Comparison of ENCODE assay signal across 25 mouse cellular contexts in genomic region chr19:49267864-49268480, GRCm38 (mm10).
DNase-seq lines count a peak whose midpoint lies in the region; ATAC-seq and TF ChIP-seq lines count a peak whose summit lies in the region.
"Had no signal": no experiment of that assay in that cellular context is flagged by ENCODE, and none has a peak within 500 bp of the region (broad histone marks: within the 10 kb centered on the region; RNA-seq: fewer than 3 reads in every experiment).

No protein-coding gene starts in this region.

- no peaks in the 10 kb centered on the region for H3K36me3 ChIP-seq in heart, embryonic 13.5 days
- H3K36me3 ChIP-seq in heart, embryonic 10.5 days, result no peaks in the 10 kb centered on the region
- H3K36me3 ChIP-seq in kidney, postnatal 0 days (ENCODE audit: insufficient read depth, low read length), result no peaks in the 10 kb centered on the region
- no peaks in the 10 kb centered on the region for H3K36me3 ChIP-seq in kidney, adult 2 months (ENCODE audit: control insufficient read depth, insufficient read depth, low read length)
- no peaks in the 10 kb centered on the region for H3K36me3 ChIP-seq in stomach, embryonic 14.5 days (ENCODE audit: control insufficient read depth, insufficient read depth, low read length)
- no peaks in the 10 kb centered on the region for H3K36me3 ChIP-seq in stomach, postnatal 0 days (ENCODE audit: control insufficient read depth, insufficient read depth, low read length)
- no peaks in the 10 kb centered on the region for H3K36me3 ChIP-seq in stomach, embryonic 16.5 days (ENCODE audit: control insufficient read depth, insufficient read depth, low read length)
- H3K36me3 ChIP-seq: forebrain, embryonic 12.5 days; hindbrain, embryonic 10.5 days; hindbrain, embryonic 15.5 days; limb, embryonic 13.5 days; liver, embryonic 13.5 days; midbrain, embryonic 13.5 days; neural tube, embryonic 13.5 days had no signal

- no peak for TF ChIP-seq EP300 in stomach, postnatal 0 days (optimal IDR thresholded peaks at IDR 0.05)

- no peak overlapping the region for H3K4me2 ChIP-seq in heart, embryonic 13.5 days
- H3K4me2 ChIP-seq in kidney, postnatal 0 days (ENCODE audit: low read length), result no peak overlapping the region
- no peak overlapping the region for H3K4me2 ChIP-seq in stomach, embryonic 14.5 days (replicated peaks; ENCODE audit: low read depth, low read length)
- no peak overlapping the region for H3K4me2 ChIP-seq in stomach, postnatal 0 days (replicated peaks; ENCODE audit: low read depth)
- H3K4me2 ChIP-seq in stomach, embryonic 16.5 days (ENCODE audit: low read depth, low read length), result no peak overlapping the region
- H3K4me2 ChIP-seq: forebrain, embryonic 12.5 days; hindbrain, embryonic 15.5 days; limb, embryonic 13.5 days; liver, embryonic 13.5 days; midbrain, embryonic 13.5 days; neural tube, embryonic 13.5 days had no signal

- no peak overlapping the region for H3K9ac ChIP-seq in heart, embryonic 13.5 days
- no peak overlapping the region for H3K9ac ChIP-seq in kidney, postnatal 0 days (ENCODE audit: low read depth, low read length)
- H3K9ac ChIP-seq in stomach, embryonic 14.5 days (replicated peaks; ENCODE audit: low read depth, low read length), result no peak overlapping the region
- H3K9ac ChIP-seq in stomach, postnatal 0 days (ENCODE audit: low read length), result no peak overlapping the region
- no peak overlapping the region for H3K9ac ChIP-seq in stomach, embryonic 16.5 days (ENCODE audit: low read length)
- H3K9ac ChIP-seq: forebrain, embryonic 12.5 days; forebrain, postnatal 0 days; hindbrain, embryonic 15.5 days; limb, embryonic 13.5 days; liver, embryonic 13.5 days; midbrain, embryonic 13.5 days; neural tube, embryonic 13.5 days had no signal

- no peak for DNase-seq in heart, embryonic 10.5 days (ENCODE audit: low spot score)
- peak; percentile 3 for DNase-seq in kidney, postnatal 0 days (ENCODE audit: low spot score)
- DNase-seq in kidney, adult 2 months, result no peak
- no peak for DNase-seq in stomach, postnatal 0 days (ENCODE audit: low spot score)
- DNase-seq: adrenal gland, postnatal 36 days; cerebellum, adult 18-20 months; cerebellum, postnatal 10 days; forebrain, postnatal 0 days; kidney, adult 18-20 months; liver, embryonic 13.5 days; thymus, postnatal 14 days had no signal

- H3K9me3 ChIP-seq in heart, embryonic 13.5 days, result no peaks in the 10 kb centered on the region
- H3K9me3 ChIP-seq in heart, embryonic 10.5 days, result no peaks in the 10 kb centered on the region
- H3K9me3 ChIP-seq in kidney, postnatal 0 days (replicated peaks; ENCODE audit: low read length), result no peaks in the 10 kb centered on the region
- H3K9me3 ChIP-seq in stomach, embryonic 14.5 days (ENCODE audit: control insufficient read depth, low read depth, low read length), result no peaks in the 10 kb centered on the region
- H3K9me3 ChIP-seq in stomach, postnatal 0 days (ENCODE audit: control insufficient read depth, low read length), result no peaks in the 10 kb centered on the region
- no peaks in the 10 kb centered on the region for H3K9me3 ChIP-seq in stomach, embryonic 16.5 days (replicated peaks; ENCODE audit: control insufficient read depth, low read length)
- H3K9me3 ChIP-seq: forebrain, embryonic 12.5 days; hindbrain, embryonic 10.5 days; hindbrain, embryonic 15.5 days; limb, embryonic 13.5 days; liver, embryonic 13.5 days; midbrain, embryonic 13.5 days; neural tube, embryonic 13.5 days had no signal

- 0 out of 2 replicates have a peak, but pooled peaks cover 8% of the 10 kb centered on the region for H3K4me1 ChIP-seq in heart, embryonic 13.5 days
- no peaks in the 10 kb centered on the region for H3K4me1 ChIP-seq in heart, embryonic 10.5 days
- no peaks in the 10 kb centered on the region for H3K4me1 ChIP-seq in kidney, postnatal 0 days (replicated peaks; ENCODE audit: insufficient read depth, low read length)
- no peaks in the 10 kb centered on the region for H3K4me1 ChIP-seq in kidney, adult 2 months (ENCODE audit: control insufficient read depth, insufficient read depth, low read length)
- no peaks in the 10 kb centered on the region for H3K4me1 ChIP-seq in stomach, embryonic 14.5 days (ENCODE audit: control insufficient read depth, insufficient read depth, low read length)
- H3K4me1 ChIP-seq in stomach, postnatal 0 days (replicated peaks; ENCODE audit: control insufficient read depth, insufficient read depth), result no peaks in the 10 kb centered on the region
- no peaks in the 10 kb centered on the region for H3K4me1 ChIP-seq in stomach, embryonic 16.5 days (ENCODE audit: control insufficient read depth, insufficient read depth, low read length)
- H3K4me1 ChIP-seq: forebrain, embryonic 12.5 days; hindbrain, embryonic 10.5 days; hindbrain, embryonic 15.5 days; limb, embryonic 13.5 days; liver, embryonic 13.5 days had no signal

- no peak for ATAC-seq in heart, embryonic 13.5 days (ENCODE audit: extremely low read depth, insufficient number of reproducible peaks, low FRiP score, low TSS enrichment)
- ATAC-seq in kidney, postnatal 0 days (replicated peaks; ENCODE audit: low FRiP score, low read depth), result no peak
- no peak for ATAC-seq in stomach, embryonic 14.5 days (ENCODE audit: insufficient number of reproducible peaks, insufficient read depth, low FRiP score, low read depth)
- ATAC-seq in stomach, postnatal 0 days (ENCODE audit: low FRiP score, low TSS enrichment), result no peak
- peak; percentile 13; the same call in 1 of the 2 replicates for ATAC-seq in stomach, embryonic 16.5 days (ENCODE audit: insufficient read depth, low FRiP score)
- no peak for ATAC-seq in erythroid progenitor cell, adult 5-6 weeks (replicated peaks; ENCODE audit: low FRiP score, poor library complexity, severe bottlenecking)
- ATAC-seq: forebrain, postnatal 0 days; inflammation-experienced regulatory T-cells, adult 6 months; midbrain, embryonic 13.5 days had no signal

- WGBS in heart, embryonic 13.5 days, result 41% methylated on average over 8 of the region's 8 CpGs
- 56% methylated on average over 8 of the region's 8 CpGs for WGBS in heart, embryonic 10.5 days
- WGBS in kidney, postnatal 0 days, result 57% methylated on average over 8 of the region's 8 CpGs
- 60% methylated on average over 8 of the region's 8 CpGs for WGBS in kidney, adult 2 months
- WGBS in stomach, embryonic 14.5 days, result 39% methylated on average over 8 of the region's 8 CpGs
- 32% methylated on average over 8 of the region's 8 CpGs for WGBS in stomach, postnatal 0 days
- 28% methylated on average over 8 of the region's 8 CpGs for WGBS in stomach, embryonic 16.5 days

- TF ChIP-seq CTCF in kidney, postnatal 0 days (IDR thresholded peaks at IDR 0.05; ENCODE audit: low read depth), result no peak
- TF ChIP-seq CTCF in kidney, adult 2 months (conservative IDR thresholded peaks at IDR 0.05; ENCODE audit: insufficient read depth, insufficient read length, low read depth, low read length), result no peak
- no peak for TF ChIP-seq CTCF in stomach, postnatal 0 days (IDR thresholded peaks at IDR 0.05; ENCODE audit: low read depth)

- H3K27ac ChIP-seq in heart, embryonic 13.5 days (replicated peaks), result peak overlapping the region; percentile 32
- H3K27ac ChIP-seq in heart, embryonic 10.5 days, result no peak overlapping the region
- H3K27ac ChIP-seq in kidney, postnatal 0 days, result no peak overlapping the region
- H3K27ac ChIP-seq in kidney, adult 2 months (ENCODE audit: insufficient read depth, low read depth, low read length), result no peak overlapping the region
- H3K27ac ChIP-seq in stomach, embryonic 14.5 days (ENCODE audit: low read length), result peak overlapping the region; percentile 63; the same call in 1 of the 2 replicates
- no peak overlapping the region for H3K27ac ChIP-seq in stomach, postnatal 0 days (replicated peaks)
- H3K27ac ChIP-seq in stomach, embryonic 16.5 days (ENCODE audit: low read length), result peak overlapping the region; percentile 62; the same call in 1 of the 2 replicates
- H3K27ac ChIP-seq: forebrain, embryonic 12.5 days; hindbrain, embryonic 10.5 days; hindbrain, embryonic 15.5 days; limb, embryonic 13.5 days; macrophage; midbrain, embryonic 13.5 days; neural tube, embryonic 13.5 days had no signal

- no peaks in the 10 kb centered on the region for H3K27me3 ChIP-seq in heart, embryonic 13.5 days (replicated peaks)
- no peaks in the 10 kb centered on the region for H3K27me3 ChIP-seq in heart, embryonic 10.5 days (ENCODE audit: insufficient read depth, poor library complexity, severe bottlenecking)
- H3K27me3 ChIP-seq in kidney, postnatal 0 days (ENCODE audit: insufficient read depth, low read length), result no peaks in the 10 kb centered on the region
- no peaks in the 10 kb centered on the region for H3K27me3 ChIP-seq in kidney, adult 2 months (replicated peaks; ENCODE audit: control insufficient read depth, insufficient read depth, low read length)
- no peaks in the 10 kb centered on the region for H3K27me3 ChIP-seq in stomach, embryonic 14.5 days (ENCODE audit: control insufficient read depth, insufficient read depth, low read length)
- H3K27me3 ChIP-seq in stomach, postnatal 0 days (ENCODE audit: control insufficient read depth, insufficient read depth, low read length), result no peaks in the 10 kb centered on the region
- H3K27me3 ChIP-seq in stomach, embryonic 16.5 days (ENCODE audit: control insufficient read depth, insufficient read depth, low read length), result no peaks in the 10 kb centered on the region
- H3K27me3 ChIP-seq: CH12.LX; forebrain, embryonic 12.5 days; hindbrain, embryonic 15.5 days; limb, embryonic 13.5 days; liver, embryonic 13.5 days; midbrain, embryonic 13.5 days; neural tube, embryonic 13.5 days had no signal

- no peak overlapping the region for H3K4me3 ChIP-seq in heart, embryonic 13.5 days
- no peak overlapping the region for H3K4me3 ChIP-seq in heart, embryonic 10.5 days
- no peak overlapping the region for H3K4me3 ChIP-seq in kidney, postnatal 0 days (replicated peaks; ENCODE audit: low read depth, low read length)
- no peak overlapping the region for H3K4me3 ChIP-seq in kidney, adult 2 months (ENCODE audit: insufficient read depth, low read depth, low read length)
- no peak overlapping the region for H3K4me3 ChIP-seq in stomach, embryonic 14.5 days (ENCODE audit: low read depth, low read length)
- no peak overlapping the region for H3K4me3 ChIP-seq in stomach, postnatal 0 days (ENCODE audit: low read depth, low read length)
- no peak overlapping the region for H3K4me3 ChIP-seq in stomach, embryonic 16.5 days (replicated peaks; ENCODE audit: low read length)
- H3K4me3 ChIP-seq: erythroblast, embryonic 14.5 days; forebrain, embryonic 12.5 days; hindbrain, embryonic 10.5 days; hindbrain, embryonic 15.5 days; limb, embryonic 13.5 days; liver, embryonic 13.5 days; midbrain, embryonic 13.5 days; neural tube, embryonic 13.5 days had no signal

- no peak for TF ChIP-seq POLR2A in kidney, adult 2 months (IDR thresholded peaks at IDR 0.05; ENCODE audit: low read depth, low read length)

Comparison
In these comparisons a context has a peak if more than half of its experiments do, and no peak if none do; other contexts are left out.
1. H3K27ac ChIP-seq: peak in heart, embryonic 13.5 days (single experiment), stomach, embryonic 14.5 days (single experiment) and stomach, embryonic 16.5 days (single experiment); none in heart, embryonic 10.5 days (single experiment), kidney, postnatal 0 days (single experiment), kidney, adult 2 months (single experiment) and stomach, postnatal 0 days (single experiment).